Mouse (Mus musculus): ENCODE results near the gene Pdcd7. TPM values are rescaled to one million over a fixed set of nuclear protein-coding genes. Genes with fewer than 3 reads are reported as not detected.

Pdcd7 gene
- polyA plus RNA-seq, 1 experiment from 2014 or later: 1.6 TPM

GRCm38 (mm10) chr9:65346476-65347111 lies 690 bp downstream of the Pdcd7 start:
- H3K27me3 ChIP-seq (ENCODE audit: control insufficient read depth, insufficient read depth, low read depth, low read length): no peaks in the 10 kb centered on the region
- WGBS (ENCODE audit: insufficient replicate concordance): under 1% methylated on average over 76 of the region's 77 CpGs

GRCm38 (mm10) chr9:65347112-65347850 lies 1.4 kb downstream of the Pdcd7 start:
- Histone ChIP-seq H3K4me2 (ENCODE audit: low read depth, low read length) (peak overlapping the region; percentile 95), H3K36me3 (ENCODE audit: control insufficient read depth, insufficient read depth) (no peaks in the 10 kb centered on the region), H3K4me1 (ENCODE audit: control insufficient read depth, low read depth, low read length) (peaks cover 12% of the 10 kb centered on the region), H3K27me3 (ENCODE audit: control insufficient read depth, insufficient read depth, low read depth, low read length) (no peaks in the 10 kb centered on the region), H3K9ac (ENCODE audit: low read depth, low read length) (peak overlapping the region; percentile 95), H3K4me3 (ENCODE audit: low read depth, low read length) (peak overlapping the region; percentile 97), H3K9me3 (replicated peaks; ENCODE audit: control insufficient read depth, low read length) (no peaks in the 10 kb centered on the region), H3K27ac (ENCODE audit: low read length) (peak overlapping the region; percentile 95)
- 23% methylated on average over 8 of the region's 8 CpGs for WGBS (ENCODE audit: insufficient replicate concordance)
- no peak for ATAC-seq (ENCODE audit: low read depth)

More at GRCm38 (mm10) chr9:65346476-65347111, 690 bp downstream of the Pdcd7 start:
- Histone ChIP-seq H3K27ac (ENCODE audit: low read length) (peak overlapping the region; percentile 95), H3K36me3 (ENCODE audit: control insufficient read depth, insufficient read depth) (no peaks in the 10 kb centered on the region), H3K4me2 (ENCODE audit: low read depth, low read length) (peak overlapping the region; percentile 95), H3K9me3 (replicated peaks; ENCODE audit: control insufficient read depth, low read length) (no peaks in the 10 kb centered on the region), H3K4me3 (ENCODE audit: low read depth, low read length) (peak overlapping the region; percentile 97), H3K4me1 (ENCODE audit: control insufficient read depth, low read depth, low read length) (peaks cover 12% of the 10 kb centered on the region), H3K9ac (ENCODE audit: low read depth, low read length) (peak overlapping the region; percentile 95)
- peak; percentile 79 for ATAC-seq (ENCODE audit: low read depth)

- WGBS (ENCODE audit: insufficient replicate concordance): 79% methylated on average over 5 of the region's 5 CpGs
- Histone ChIP-seq H3K9me3 (replicated peaks; ENCODE audit: control insufficient read depth, low read length) (no peaks in the 10 kb centered on the region), H3K4me3 (ENCODE audit: low read depth, low read length) (no peak overlapping the region), H3K9ac (ENCODE audit: low read depth, low read length) (no peak overlapping the region), H3K27me3 (ENCODE audit: control insufficient read depth, insufficient read depth, low read depth, low read length) (no peaks in the 10 kb centered on the region), H3K36me3 (ENCODE audit: control insufficient read depth, insufficient read depth) (peaks cover 3% of the 10 kb centered on the region), H3K4me1 (ENCODE audit: control insufficient read depth, low read depth, low read length) (peaks cover 4% of the 10 kb centered on the region; the same call in 1 of the 2 replicates), H3K4me2 (ENCODE audit: low read depth, low read length) (no peak overlapping the region), H3K27ac (ENCODE audit: low read length) (no peak overlapping the region)
- ATAC-seq (ENCODE audit: low read depth): no peak
Measured at GRCm38 (mm10) chr9:65353251-65353650, 7.3 kb downstream of the Pdcd7 start.

- no peak overlapping the region for H3K27ac ChIP-seq (ENCODE audit: low read length)
- WGBS (ENCODE audit: insufficient replicate concordance): 75% methylated on average over 7 of the region's 7 CpGs
- H3K4me2 ChIP-seq (ENCODE audit: low read depth, low read length): no peak overlapping the region
- no peaks in the 10 kb centered on the region for H3K9me3 ChIP-seq (replicated peaks; ENCODE audit: control insufficient read depth, low read length)
- H3K4me1 ChIP-seq (ENCODE audit: control insufficient read depth, low read depth, low read length): peaks cover 6% of the 10 kb centered on the region; the same call in 1 of the 2 replicates
- peaks cover 18% of the 10 kb centered on the region for H3K36me3 ChIP-seq (ENCODE audit: control insufficient read depth, insufficient read depth)
- no peak overlapping the region for H3K4me3 ChIP-seq (ENCODE audit: low read depth, low read length)
- no peak for ATAC-seq (ENCODE audit: low read depth)
- H3K9ac ChIP-seq (ENCODE audit: low read depth, low read length): no peak overlapping the region
- no peaks in the 10 kb centered on the region for H3K27me3 ChIP-seq (ENCODE audit: control insufficient read depth, insufficient read depth, low read depth, low read length)
Measured at GRCm38 (mm10) chr9:65356561-65356960, 10.7 kb downstream of the Pdcd7 start.

GRCm38 (mm10) chr9:65356971-65357370 lies 11.1 kb downstream of the Pdcd7 start:
- 82% methylated on average over 2 of the region's 2 CpGs for whole genome bisulfite sequencing (ENCODE audit: insufficient replicate concordance)
- no peak for ATAC-seq (ENCODE audit: low read depth)
- H3K9me3 ChIP-seq (replicated peaks; ENCODE audit: control insufficient read depth, low read length): no peaks in the 10 kb centered on the region
- H3K4me1 ChIP-seq (ENCODE audit: control insufficient read depth, low read depth, low read length): peaks cover 6% of the 10 kb centered on the region; the same call in 1 of the 2 replicates
- peaks cover 18% of the 10 kb centered on the region for H3K36me3 ChIP-seq (ENCODE audit: control insufficient read depth, insufficient read depth)
- no peak overlapping the region for H3K4me2 ChIP-seq (ENCODE audit: low read depth, low read length)
- H3K9ac ChIP-seq (ENCODE audit: low read depth, low read length): no peak overlapping the region
- H3K4me3 ChIP-seq (ENCODE audit: low read depth, low read length): no peak overlapping the region
- H3K27me3 ChIP-seq (ENCODE audit: control insufficient read depth, insufficient read depth, low read depth, low read length): no peaks in the 10 kb centered on the region
- no peak overlapping the region for H3K27ac ChIP-seq (ENCODE audit: low read length)

- peak; percentile 87 for ATAC-seq (ENCODE audit: low read depth)
- WGBS (ENCODE audit: insufficient replicate concordance): 69% methylated on average over 1 of the region's 1 CpGs
- peaks cover 6% of the 10 kb centered on the region; the same call in 1 of the 2 replicates for H3K4me1 ChIP-seq (ENCODE audit: control insufficient read depth, low read depth, low read length)
- no peak overlapping the region for H3K4me3 ChIP-seq (ENCODE audit: low read depth, low read length)
- H3K9ac ChIP-seq (ENCODE audit: low read depth, low read length): no peak overlapping the region
- H3K9me3 ChIP-seq (replicated peaks; ENCODE audit: control insufficient read depth, low read length): no peaks in the 10 kb centered on the region
- peak overlapping the region; percentile 60 for H3K27ac ChIP-seq (ENCODE audit: low read length)
- peaks cover 18% of the 10 kb centered on the region for H3K36me3 ChIP-seq (ENCODE audit: control insufficient read depth, insufficient read depth)
- no peak overlapping the region for H3K4me2 ChIP-seq (ENCODE audit: low read depth, low read length)
- H3K27me3 ChIP-seq (ENCODE audit: control insufficient read depth, insufficient read depth, low read depth, low read length): no peaks in the 10 kb centered on the region
Measured at GRCm38 (mm10) chr9:65358956-65359480, 13.1 kb downstream of the Pdcd7 start.

- Histone ChIP-seq H3K36me3 (ENCODE audit: control insufficient read depth, insufficient read depth) (peaks cover 15% of the 10 kb centered on the region), H3K27me3 (ENCODE audit: control insufficient read depth, insufficient read depth, low read depth, low read length) (no peaks in the 10 kb centered on the region), H3K4me2 (ENCODE audit: low read depth, low read length) (no peak within 1 kb of the TSS), H3K9me3 (replicated peaks; ENCODE audit: control insufficient read depth, low read length) (no peaks in the 10 kb centered on the region), H3K4me1 (ENCODE audit: control insufficient read depth, low read depth, low read length) (peaks cover 6% of the 10 kb centered on the region; the same call in 1 of the 2 replicates), H3K9ac (ENCODE audit: low read depth, low read length) (no peak within 1 kb of the TSS), H3K27ac (ENCODE audit: low read length) (no peak within 1 kb of the TSS), H3K4me3 (ENCODE audit: low read depth, low read length) (no peak within 1 kb of the TSS)
- WGBS (ENCODE audit: insufficient replicate concordance): 77% methylated on average over 16 of the region's 16 CpGs
- ATAC-seq (ENCODE audit: low read depth): no peak
Measured at GRCm38 (mm10) chr9:65360641-65361448, 14.9 kb downstream of the Pdcd7 start, which contains the start of gene Ubap1l. Ubap1l (plus strand) TSS chr9:65361041.

- H3K9me3 ChIP-seq (replicated peaks; ENCODE audit: control insufficient read depth, low read length): no peaks in the 10 kb centered on the region
- peaks cover 12% of the 10 kb centered on the region for H3K36me3 ChIP-seq (ENCODE audit: control insufficient read depth, insufficient read depth)
- H3K4me2 ChIP-seq (ENCODE audit: low read depth, low read length): no peak overlapping the region
- no peak overlapping the region for H3K9ac ChIP-seq (ENCODE audit: low read depth, low read length)
- no peak overlapping the region for H3K27ac ChIP-seq (ENCODE audit: low read length)
- H3K27me3 ChIP-seq (ENCODE audit: control insufficient read depth, insufficient read depth, low read depth, low read length): no peaks in the 10 kb centered on the region
- no peak for ATAC-seq (ENCODE audit: low read depth)
- H3K4me3 ChIP-seq (ENCODE audit: low read depth, low read length): no peak overlapping the region
- WGBS (ENCODE audit: insufficient replicate concordance): 77% methylated on average over 9 of the region's 9 CpGs
- peaks cover 4% of the 10 kb centered on the region; the same call in 1 of the 2 replicates for H3K4me1 ChIP-seq (ENCODE audit: control insufficient read depth, low read depth, low read length)
Measured at GRCm38 (mm10) chr9:65363684-65364083, 17.8 kb downstream of the Pdcd7 start.

All from liver, embryonic 16.5 days (tissue).